Mouse (Mus musculus) heart, adult 11 months (tissue): ENCODE results near the gene Sp2.

Source experiments
- DNase-seq: peaks from one replicate; pipeline ENCODE4 v3.0.0; 2022

Gene Sp2

GRCm38 (mm10) chr11:96906431-96907161 is 76.2 kb downstream of the Sp2 start:
- peak; percentile 98 for DNase-seq
